Mouse (Mus musculus) intestine, embryonic 14.5 days (tissue): ENCODE results near the gene Rbl1. TPM values are rescaled to one million over a fixed set of nuclear protein-coding genes. Genes with fewer than 3 reads are reported as not detected.

Source experiments
- ATAC-seq: fragments of 200-750 bp; cut with Nextera tagmentation; replicated peaks from 2 replicates; pipeline ENCODE4 v1.8.0; 2017; ENCODE audit warnings: low read depth, moderate number of reproducible peaks, moderate TSS enrichment, moderate library complexity; ENCODE audit not compliant: low FRiP score, low TSS enrichment
- DNase-seq: peaks from one replicate; pipeline ENCODE4 v3.0.0-alpha.2; 2018; ENCODE audit warnings: low spot score
- H3K27ac ChIP-seq: fragments of 300-500 bp; sonication (generic); 2 replicates; pipeline ENCODE4 v1.5.1; 2014; ENCODE audit warnings: low read depth, mild to moderate bottlenecking, control low read depth
- H3K27me3 ChIP-seq: fragments of 300-500 bp; sonication (generic); replicated peaks from 2 replicates; pipeline ENCODE4 v1.6.1; 2014; ENCODE audit warnings: low read length, control low read depth; ENCODE audit not compliant: control insufficient read depth, insufficient read depth
- H3K36me3 ChIP-seq: fragments of 300-500 bp; sonication (generic); 2 replicates; pipeline ENCODE4 v1.6.1; 2014; ENCODE audit warnings: low read length, control low read depth; ENCODE audit not compliant: control insufficient read depth, insufficient read depth
- H3K4me1 ChIP-seq: fragments of 300-500 bp; sonication (generic); replicated peaks from 2 replicates; pipeline ENCODE4 v1.6.1; 2014; ENCODE audit warnings: low read length, control low read depth, mixed read lengths; ENCODE audit not compliant: control insufficient read depth, insufficient read depth
- H3K4me2 ChIP-seq: fragments of 300-500 bp; sonication (generic); 2 replicates; pipeline ENCODE4 v1.6.1; 2014; ENCODE audit warnings: low read length
- H3K4me3 ChIP-seq: fragments of 300-500 bp; sonication (generic); 2 replicates; pipeline ENCODE4 v1.5.1; 2014; ENCODE audit warnings: low read depth, low read length, control low read depth, mixed read lengths
- H3K9ac ChIP-seq: fragments of 300-500 bp; sonication (generic); 2 replicates; pipeline ENCODE4 v1.6.1; 2014; ENCODE audit warnings: mild to moderate bottlenecking, low read length
- H3K9me3 ChIP-seq: fragments of 300-500 bp; sonication (generic); 2 replicates; pipeline ENCODE4 v1.6.1; 2016; ENCODE audit warnings: low read length, control low read depth; ENCODE audit not compliant: control insufficient read depth
- WGBS: fragments of 180-500 bp; shearing (Covaris S2); extraction: QIAGEN DNeasy Blood & Tissue Kit; methylation state at CpG from one replicate; pipeline ENCODE4 v1.1.7; 2014; 5-methylcytosine and 5-hydroxymethylcytosine counted together
- polyA plus RNA-seq: library from polyadenylated mRNA; unstranded; fragments of >200 nt; fragmentation: Nextera tagmentation; extraction: Ambion mirVana; gene quantifications from 2 replicates; pipeline ENCODE4 v1.2.1, GENCODE M21; 2014

The Rbl1 gene
- polyA plus RNA-seq, 1 experiment from 2014 or later: 25.8 TPM

GRCm38 (mm10) chr2:157185022-157185660 is 19.2 kb downstream of the Rbl1 start:
- WGBS: 91% methylated on average over 13 of the region's 13 CpGs
- Histone ChIP-seq H3K36me3 (peaks cover 64% of the 10 kb centered on the region), H3K9me3 (no peaks in the 10 kb centered on the region), H3K27ac (no peak overlapping the region), H3K4me1 (no peaks in the 10 kb centered on the region), H3K9ac (no peak overlapping the region), H3K27me3 (no peaks in the 10 kb centered on the region), H3K4me2 (no peak overlapping the region), H3K4me3 (no peak overlapping the region)
- no peak for DNase-seq
- no peak for ATAC-seq

GRCm38 (mm10) chr2:157178167-157178566 is 26.2 kb downstream of the Rbl1 start:
- no peak overlapping the region for H3K9ac ChIP-seq
- H3K27ac ChIP-seq: no peak overlapping the region
- WGBS: 74% methylated on average over 6 of the region's 6 CpGs
- H3K27me3 ChIP-seq: no peaks in the 10 kb centered on the region
- DNase-seq (no peak), ATAC-seq (no peak)
- no peak overlapping the region for H3K4me2 ChIP-seq
- peaks cover 52% of the 10 kb centered on the region for H3K36me3 ChIP-seq
- no peaks in the 10 kb centered on the region for H3K9me3 ChIP-seq
- no peak overlapping the region for H3K4me3 ChIP-seq
- no peaks in the 10 kb centered on the region for H3K4me1 ChIP-seq

GRCm38 (mm10) chr2:157176248-157176647 is 28.1 kb downstream of the Rbl1 start:
- no peak for ATAC-seq
- no peak for DNase-seq
- H3K27me3 ChIP-seq: no peaks in the 10 kb centered on the region
- H3K4me2 ChIP-seq: no peak overlapping the region
- no peak overlapping the region for H3K27ac ChIP-seq
- no peak overlapping the region for H3K4me3 ChIP-seq
- no peaks in the 10 kb centered on the region for H3K9me3 ChIP-seq
- H3K36me3 ChIP-seq: peaks cover 59% of the 10 kb centered on the region
- H3K4me1 ChIP-seq: no peaks in the 10 kb centered on the region
- WGBS: 96% methylated on average over 3 of the region's 3 CpGs
- no peak overlapping the region for H3K9ac ChIP-seq

GRCm38 (mm10) chr2:157174416-157174815 is 29.9 kb downstream of the Rbl1 start:
- no peak for ATAC-seq
- Histone ChIP-seq H3K4me3 (no peak overlapping the region), H3K4me2 (no peak overlapping the region), H3K27me3 (no peaks in the 10 kb centered on the region), H3K9me3 (no peaks in the 10 kb centered on the region), H3K9ac (no peak overlapping the region), H3K36me3 (peaks cover 66% of the 10 kb centered on the region), H3K27ac (no peak overlapping the region), H3K4me1 (no peaks in the 10 kb centered on the region; the same call in 1 of the 2 replicates)
- no peak for DNase-seq
- 69% methylated on average over 5 of the region's 5 CpGs for WGBS

GRCm38 (mm10) chr2:157173555-157173954 is 30.8 kb downstream of the Rbl1 start:
- Histone ChIP-seq H3K4me2 (no peak overlapping the region), H3K4me1 (no peaks in the 10 kb centered on the region; the same call in 1 of the 2 replicates), H3K9ac (no peak overlapping the region), H3K27ac (no peak overlapping the region), H3K27me3 (no peaks in the 10 kb centered on the region), H3K9me3 (no peaks in the 10 kb centered on the region), H3K36me3 (peaks cover 75% of the 10 kb centered on the region), H3K4me3 (no peak overlapping the region)
- DNase-seq: no peak
- no peak for ATAC-seq
- 88% methylated on average over 6 of the region's 6 CpGs for WGBS

- WGBS: 96% methylated on average over 6 of the region's 6 CpGs
- Histone ChIP-seq H3K9ac (no peak overlapping the region), H3K27me3 (no peaks in the 10 kb centered on the region), H3K4me1 (no peaks in the 10 kb centered on the region; the same call in 1 of the 2 replicates), H3K9me3 (no peaks in the 10 kb centered on the region), H3K4me2 (no peak overlapping the region), H3K36me3 (peaks cover 78% of the 10 kb centered on the region), H3K4me3 (no peak overlapping the region), H3K27ac (no peak overlapping the region)
- DNase-seq (no peak), ATAC-seq (no peak)
Measured at GRCm38 (mm10) chr2:157172984-157173383, 31.4 kb downstream of the Rbl1 start.

- DNase-seq (no peak), ATAC-seq (no peak)
- Histone ChIP-seq H3K9me3 (no peaks in the 10 kb centered on the region), H3K36me3 (peaks cover 76% of the 10 kb centered on the region), H3K4me1 (no peaks in the 10 kb centered on the region; the same call in 1 of the 2 replicates), H3K27me3 (no peaks in the 10 kb centered on the region), H3K27ac (no peak overlapping the region), H3K4me3 (no peak overlapping the region), H3K4me2 (no peak overlapping the region), H3K9ac (no peak overlapping the region)
- WGBS: 39% methylated on average over 6 of the region's 6 CpGs
Measured at GRCm38 (mm10) chr2:157170626-157171025, 33.7 kb downstream of the Rbl1 start.

GRCm38 (mm10) chr2:157170166-157170565 is 34.2 kb downstream of the Rbl1 start:
- DNase-seq (no peak), ATAC-seq (no peak)
- no peak overlapping the region for H3K4me2 ChIP-seq
- 35% methylated on average over 5 of the region's 5 CpGs for WGBS
- H3K27ac ChIP-seq: no peak overlapping the region
- peaks cover 71% of the 10 kb centered on the region for H3K36me3 ChIP-seq
- H3K4me1 ChIP-seq: no peaks in the 10 kb centered on the region; the same call in 1 of the 2 replicates
- H3K9ac ChIP-seq: no peak overlapping the region
- H3K9me3 ChIP-seq: no peaks in the 10 kb centered on the region
- no peak overlapping the region for H3K4me3 ChIP-seq
- H3K27me3 ChIP-seq: no peaks in the 10 kb centered on the region
